Mouse (Mus musculus) forebrain, embryonic 11.5 days (tissue): ENCODE results near the gene Gmppa. TPM values are rescaled to one million over a fixed set of nuclear protein-coding genes. Genes with fewer than 3 reads are reported as not detected.

Source experiments
- ATAC-seq: fragments of 200-750 bp; cut with Nextera tagmentation; replicated peaks from 2 replicates; pipeline ENCODE4 v1.8.0; 2017; ENCODE audit warnings: moderate TSS enrichment; ENCODE audit not compliant: low FRiP score
- DNase-seq: peaks from one replicate; pipeline ENCODE4 v3.0.0-alpha.2; 2017; ENCODE audit warnings: low spot score
- H3K27ac ChIP-seq: fragments of 300-500 bp; sonication (generic); 2 replicates; pipeline ENCODE4 v1.5.1; 2014; ENCODE audit warnings: low read depth, low read length
- H3K27me3 ChIP-seq: fragments of 300-500 bp; sonication (generic); 2 replicates; pipeline ENCODE4 v1.6.1; 2014; ENCODE audit warnings: mild to moderate bottlenecking, low read length, mixed read lengths; ENCODE audit not compliant: control insufficient read depth, insufficient read depth
- H3K36me3 ChIP-seq: fragments of 300-500 bp; sonication (generic); 2 replicates; pipeline ENCODE4 v1.6.1; 2014; ENCODE audit warnings: mild to moderate bottlenecking, low read length, moderate library complexity, mixed read lengths; ENCODE audit not compliant: control insufficient read depth, insufficient read depth
- H3K4me1 ChIP-seq: fragments of 300-500 bp; sonication (generic); replicated peaks from 2 replicates; pipeline ENCODE4 v1.6.1; 2014; ENCODE audit warnings: low read length, mixed read lengths; ENCODE audit not compliant: control insufficient read depth, insufficient read depth
- H3K4me2 ChIP-seq: fragments of 300-500 bp; sonication (generic); 2 replicates; pipeline ENCODE4 v1.6.1; 2014; ENCODE audit warnings: low read depth, mild to moderate bottlenecking, low read length, moderate library complexity, mixed read lengths; ENCODE audit not compliant: severe bottlenecking
- H3K4me3 ChIP-seq: fragments of 300-500 bp; sonication (generic); 2 replicates; pipeline ENCODE4 v1.5.1; 2014; ENCODE audit warnings: low read depth, low read length
- H3K9ac ChIP-seq: fragments of 300-500 bp; sonication (generic); 2 replicates; pipeline ENCODE4 v1.6.1; 2014; ENCODE audit warnings: low read length
- H3K9me3 ChIP-seq: fragments of 300-500 bp; sonication (generic); 2 replicates; pipeline ENCODE4 v1.6.1; 2016; ENCODE audit warnings: low read length, mixed read lengths; ENCODE audit not compliant: control insufficient read depth
- WGBS: fragments of 180-500 bp; shearing (Covaris S2); extraction: QIAGEN DNeasy Blood & Tissue Kit; methylation state at CpG from one replicate; pipeline ENCODE4 v1.1.7; 2014; 5-methylcytosine and 5-hydroxymethylcytosine counted together
- polyA plus RNA-seq: library from polyadenylated mRNA; unstranded; fragments of >200 nt; fragmentation: Nextera tagmentation; extraction: Ambion mirVana; gene quantifications from 2 replicates; pipeline ENCODE4 v1.2.1, GENCODE M21; 2014

Gene Gmppa
- 46.3 and 47.2 TPM in 2 replicates for polyA plus RNA-seq

- Histone ChIP-seq H3K9me3 (no peaks in the 10 kb centered on the region), H3K27ac (no peak within 1 kb of the TSS), H3K27me3 (no peaks in the 10 kb centered on the region), H3K4me1 (peaks cover 5% of the 10 kb centered on the region; the same call in 1 of the 2 replicates), H3K4me3 (peak within 1 kb of the TSS; percentile 53), H3K9ac (peak within 1 kb of the TSS; percentile 63), H3K4me2 (peak within 1 kb of the TSS; percentile 67), H3K36me3 (no peaks in the 10 kb centered on the region)
- WGBS: 6% methylated on average over 28 of the region's 28 CpGs
- DNase-seq (peak; percentile 87), ATAC-seq (peak; percentile 88)
Observed at GRCm38 (mm10) chr1:75435475-75436328, at the start of gene Gmppa. Gene Gmppa, plus strand, starts transcription at chr1:75435930.

- 48% methylated on average over 4 of the region's 4 CpGs for WGBS
- H3K4me2 ChIP-seq: no peak overlapping the region
- ATAC-seq (no peak), DNase-seq (no peak)
- no peak overlapping the region for H3K27ac ChIP-seq
- no peaks in the 10 kb centered on the region for H3K9me3 ChIP-seq
- H3K4me3 ChIP-seq: no peak overlapping the region
- no peak overlapping the region for H3K9ac ChIP-seq
- H3K27me3 ChIP-seq: peaks cover 42% of the 10 kb centered on the region
- no peaks in the 10 kb centered on the region for H3K36me3 ChIP-seq
- peaks cover 29% of the 10 kb centered on the region for H3K4me1 ChIP-seq
Observed at GRCm38 (mm10) chr1:75386149-75386548, 49.6 kb upstream of the Gmppa start.

GRCm38 (mm10) chr1:75387469-75387928, 48.2 kb upstream of the Gmppa start:
- Histone ChIP-seq H3K9me3 (no peaks in the 10 kb centered on the region), H3K27me3 (peaks cover 42% of the 10 kb centered on the region), H3K9ac (no peak overlapping the region), H3K36me3 (no peaks in the 10 kb centered on the region), H3K4me3 (peak overlapping the region; percentile 24; the same call in 1 of the 2 replicates), H3K4me1 (peaks cover 24% of the 10 kb centered on the region), H3K4me2 (no peak overlapping the region; the same call in 1 of the 2 replicates), H3K27ac (no peak overlapping the region)
- WGBS: 11% methylated on average over 7 of the region's 7 CpGs
- ATAC-seq (0 out of 2 replicates have a peak, but pooled peaks have one; percentile 16), DNase-seq (no peak)

- Histone ChIP-seq H3K27ac (no peak overlapping the region), H3K9me3 (no peaks in the 10 kb centered on the region), H3K4me2 (peak overlapping the region; percentile 37), H3K36me3 (no peaks in the 10 kb centered on the region), H3K9ac (peak overlapping the region; percentile 39; the same call in 1 of the 2 replicates), H3K4me3 (peak overlapping the region; percentile 24), H3K4me1 (peaks cover 23% of the 10 kb centered on the region), H3K27me3 (peaks cover 42% of the 10 kb centered on the region)
- WGBS: 4% methylated on average over 94 of the region's 94 CpGs
- no peak for ATAC-seq
- DNase-seq: peak; percentile 69
Observed at GRCm38 (mm10) chr1:75387929-75388897, 47.5 kb upstream of the Gmppa start.

GRCm38 (mm10) chr1:75388898-75389515, 46.7 kb upstream of the Gmppa start:
- peaks cover 23% of the 10 kb centered on the region for H3K4me1 ChIP-seq

GRCm38 (mm10) chr1:75393139-75393538, 42.6 kb upstream of the Gmppa start:
- Histone ChIP-seq H3K9ac (0 out of 2 replicates have a peak overlapping the region, but pooled peaks have one; percentile 2), H3K4me2 (no peak overlapping the region), H3K4me1 (peaks cover 7% of the 10 kb centered on the region), H3K4me3 (no peak overlapping the region), H3K27ac (no peak overlapping the region), H3K9me3 (no peaks in the 10 kb centered on the region), H3K27me3 (peaks cover 19% of the 10 kb centered on the region), H3K36me3 (no peaks in the 10 kb centered on the region)
- ATAC-seq (no peak), DNase-seq (no peak)
- WGBS: 77% methylated on average over 9 of the region's 9 CpGs

More at GRCm38 (mm10) chr1:75388898-75389515, 46.7 kb upstream of the Gmppa start:
- H3K4me2 ChIP-seq: peak overlapping the region; percentile 37; the same call in 1 of the 2 replicates
- H3K9me3 ChIP-seq: no peaks in the 10 kb centered on the region
- ATAC-seq (no peak), DNase-seq (no peak)
- no peak overlapping the region for H3K27ac ChIP-seq
- no peak overlapping the region for H3K9ac ChIP-seq
- WGBS: 14% methylated on average over 23 of the region's 23 CpGs
- H3K27me3 ChIP-seq: peaks cover 42% of the 10 kb centered on the region
- H3K36me3 ChIP-seq: no peaks in the 10 kb centered on the region
- peak overlapping the region; percentile 24; the same call in 1 of the 2 replicates for H3K4me3 ChIP-seq

- no peak overlapping the region for H3K4me3 ChIP-seq
- H3K27me3 ChIP-seq: peaks cover 12% of the 10 kb centered on the region
- H3K36me3 ChIP-seq: no peaks in the 10 kb centered on the region
- H3K9me3 ChIP-seq: no peaks in the 10 kb centered on the region
- no peak for DNase-seq
- ATAC-seq: no peak
- H3K4me2 ChIP-seq: no peak overlapping the region
- H3K27ac ChIP-seq: no peak overlapping the region
- 81% methylated on average over 3 of the region's 3 CpGs for WGBS
- H3K4me1 ChIP-seq: no peaks in the 10 kb centered on the region; the same call in 1 of the 2 replicates
- H3K9ac ChIP-seq: no peak overlapping the region
Observed at GRCm38 (mm10) chr1:75393846-75394245, 41.9 kb upstream of the Gmppa start.
